Mouse (Mus musculus) urinary bladder, postnatal 25 days (tissue): Measurements from ENCODE around the gene Crybb3.
A peak's percentile ranks its signal among the peaks of the same experiment; 100 is the strongest.

ENCODE experiments used
- DNase-seq: peaks from one replicate; pipeline ENCODE4 v3.0.0; 2022; ENCODE audit warnings: low spot score

The Crybb3 gene

GRCm38 (mm10) chr5:113105035-113105434 lies 23.7 kb upstream of the Crybb3 start:
- DNase-seq, result no peak

- no peak for DNase-seq
These were observed 21.1 kb upstream of the Crybb3 start for GRCm38 (mm10) chr5:113102455-113102854.

DNA sequence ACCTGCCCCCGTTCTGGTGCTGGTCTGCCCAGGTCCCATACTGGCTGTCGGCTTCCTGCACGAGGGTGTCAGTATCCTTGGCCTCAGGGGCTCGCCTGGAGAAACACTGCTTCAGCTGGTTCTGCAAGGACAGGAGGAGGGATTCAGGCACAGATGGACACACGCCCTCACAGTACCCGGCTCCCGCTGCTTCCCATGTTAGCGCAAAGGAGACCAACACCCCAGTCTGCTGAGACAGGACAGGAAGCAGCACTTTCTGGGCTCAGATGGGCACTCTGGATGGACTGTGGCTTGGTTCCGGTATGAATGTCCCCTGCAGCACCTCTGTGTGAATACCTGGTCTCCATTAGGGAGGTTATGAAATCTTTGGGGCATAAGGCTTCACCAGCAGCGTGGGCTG lies 20.1 kb upstream of the Crybb3 start:
- no peak for DNase-seq

DNA sequence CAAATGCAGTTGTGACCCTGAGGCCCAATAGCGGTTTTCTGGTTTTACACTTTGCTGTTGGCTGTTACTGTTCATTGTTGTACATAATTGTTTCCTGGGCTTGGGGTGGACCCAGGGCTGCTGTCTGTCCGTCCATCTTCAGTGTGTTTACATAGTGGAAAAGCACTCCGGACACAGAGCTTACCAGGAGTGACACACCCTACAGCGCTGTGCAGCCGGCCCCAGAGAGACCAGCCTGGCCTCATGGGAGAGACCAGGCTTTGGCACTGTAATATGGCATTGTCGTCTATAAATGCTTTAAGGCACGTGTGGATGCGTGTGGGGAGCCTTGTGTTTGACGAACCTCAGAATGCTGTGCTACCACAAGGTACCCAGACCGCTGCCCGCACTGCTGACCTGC lies 19.0 kb upstream of the Crybb3 start:
- DNase-seq, result no peak

DNA sequence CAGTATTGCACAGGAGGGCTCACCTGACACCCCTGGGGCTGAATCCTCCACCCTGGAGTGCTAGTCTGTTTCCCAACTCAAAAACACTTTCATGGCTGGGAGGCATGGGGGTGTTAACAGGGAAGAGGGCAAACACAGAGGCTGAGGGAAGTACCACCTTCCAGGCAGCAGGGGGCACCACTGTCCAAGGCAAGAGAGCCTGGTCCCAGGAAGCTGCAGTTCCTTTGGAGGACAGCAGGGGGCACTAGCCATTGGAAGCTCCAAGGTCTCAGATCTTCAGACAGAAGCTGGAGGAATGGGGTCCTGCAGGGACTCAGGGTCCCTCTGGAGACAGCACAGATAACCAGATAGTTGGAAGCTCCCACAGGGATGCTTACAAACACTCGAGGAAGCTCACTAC lies 18.2 kb upstream of the Crybb3 start:
- DNase-seq, result peak; percentile 96

DNA sequence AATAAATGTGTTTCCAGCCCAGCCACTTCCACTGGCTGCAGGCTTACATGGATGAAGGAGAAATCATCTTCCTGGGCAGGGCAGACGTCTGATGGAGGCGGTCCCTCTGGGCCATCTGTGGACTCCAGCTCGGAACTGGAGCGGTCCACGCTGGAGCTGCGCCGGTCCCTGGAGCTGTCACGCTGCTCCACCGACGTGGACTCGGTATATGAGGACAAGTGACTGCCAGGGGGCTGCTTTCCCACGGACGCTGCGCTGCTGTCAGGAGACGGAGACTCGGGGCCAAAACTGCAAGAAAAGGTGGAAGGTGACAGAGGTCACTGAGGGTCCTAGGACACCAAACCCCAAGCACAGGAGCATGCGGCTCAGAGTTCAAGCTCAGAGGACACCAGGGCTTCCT lies 16.2 kb upstream of the Crybb3 start:
- DNase-seq, result no peak

GRCm38 (mm10) chr5:113095456-113095855 lies 14.1 kb upstream of the Crybb3 start:
- DNase-seq, result no peak

DNA sequence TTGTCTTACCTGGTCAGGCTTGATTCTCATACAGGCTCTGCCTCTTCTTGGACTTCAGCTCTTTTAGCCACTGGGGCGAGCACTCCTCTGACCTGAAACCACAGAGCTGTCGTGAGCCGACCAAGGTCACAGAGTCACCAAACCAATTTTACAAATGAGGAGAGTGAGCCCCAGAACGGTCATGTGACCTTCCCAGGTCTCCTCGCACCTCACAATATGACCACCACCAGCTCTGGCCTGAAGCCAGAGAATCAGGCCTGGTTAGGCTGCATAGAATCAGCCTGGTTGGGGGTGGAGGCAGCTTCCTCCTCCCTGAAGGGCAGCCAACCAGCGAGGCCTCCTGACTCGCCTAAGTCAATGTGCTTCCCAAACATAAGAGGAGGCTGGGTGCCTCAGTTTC lies 11.0 kb upstream of the Crybb3 start:
- DNase-seq, result no peak

DNA sequence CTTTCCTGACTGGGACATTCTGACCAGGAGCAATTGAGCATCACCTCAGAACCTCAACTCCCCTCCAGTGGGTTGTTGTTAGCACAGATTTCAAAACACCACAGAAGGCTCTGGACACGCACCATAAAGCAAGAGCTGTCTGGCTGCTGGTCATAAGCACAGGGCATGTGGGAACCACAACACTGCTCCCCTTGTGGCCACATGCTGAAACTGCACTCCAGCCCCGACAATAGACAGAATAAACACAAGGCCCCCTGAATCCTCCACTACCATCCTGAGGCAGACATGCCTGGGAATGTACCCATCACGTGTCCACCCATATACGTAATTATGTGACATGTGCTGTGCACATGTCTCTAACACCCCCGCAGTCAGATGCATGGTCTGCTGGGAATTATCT lies 9.8 kb upstream of the Crybb3 start:
- DNase-seq, result no peak

DNA sequence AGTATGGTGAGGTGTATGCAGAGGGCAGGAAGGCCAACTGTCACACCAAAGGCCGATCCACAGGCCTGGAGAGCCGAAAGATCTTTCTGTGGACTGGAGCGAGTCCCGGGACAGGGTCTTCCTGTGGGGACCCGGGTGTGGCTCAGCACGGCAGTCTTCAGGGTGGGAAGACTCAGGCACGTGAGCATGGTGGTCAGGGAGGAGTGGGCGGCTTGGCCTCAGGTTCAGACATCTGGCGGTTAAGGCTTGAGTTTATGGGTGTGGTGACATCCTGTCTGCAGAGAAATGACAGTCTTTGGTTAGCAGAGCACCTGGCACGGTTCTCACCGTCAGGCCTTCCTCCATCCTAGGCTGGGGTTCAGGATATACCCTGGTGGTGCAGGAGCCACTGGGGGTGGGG lies 9.4 kb upstream of the Crybb3 start:
- DNase-seq, result no peak

- DNase-seq, result no peak
These were observed 8.8 kb upstream of the Crybb3 start for GRCm38 (mm10) chr5:113090077-113090690.

DNA sequence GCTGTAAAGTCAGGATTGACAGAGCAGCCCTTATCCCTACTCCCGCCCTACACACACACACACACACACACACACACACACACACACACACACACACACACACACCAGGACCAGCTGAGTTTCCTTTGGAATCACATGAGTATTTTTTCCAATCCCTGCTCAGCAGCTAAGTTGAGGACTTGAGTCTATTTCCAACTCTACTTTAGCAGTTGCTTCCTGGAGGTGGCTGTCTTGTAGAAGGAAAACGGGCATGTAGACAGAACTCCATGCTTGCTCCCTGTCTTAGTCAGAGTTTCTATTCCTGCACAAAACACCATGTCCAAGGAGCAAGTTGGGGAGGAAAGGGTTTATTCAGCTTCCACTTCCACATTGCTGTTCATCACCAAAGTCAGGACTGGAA lies 6.1 kb upstream of the Crybb3 start:
- DNase-seq, result no peak

DNA sequence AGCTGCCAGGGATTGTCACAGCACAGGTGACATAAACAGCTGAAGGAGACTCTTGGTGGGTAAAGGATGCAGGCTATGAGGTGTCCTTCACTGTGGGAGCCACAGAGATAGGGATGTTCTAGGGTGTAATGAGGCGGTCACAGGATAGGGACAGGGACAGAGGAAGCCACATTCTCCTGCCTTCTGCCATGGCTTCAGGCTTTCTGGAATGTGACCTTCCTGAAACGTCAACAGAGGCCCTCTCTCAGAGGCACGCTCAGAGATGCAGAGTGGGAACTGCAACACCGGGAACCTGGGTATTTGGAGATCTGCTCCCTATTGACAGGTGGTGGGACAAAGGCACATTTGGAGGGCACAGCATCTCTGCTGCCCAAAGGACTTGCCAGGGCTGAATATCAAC lies 5.6 kb upstream of the Crybb3 start:
- no peak for DNase-seq

GRCm38 (mm10) chr5:113086439-113086838 lies 5.1 kb upstream of the Crybb3 start:
- no peak for DNase-seq

DNA sequence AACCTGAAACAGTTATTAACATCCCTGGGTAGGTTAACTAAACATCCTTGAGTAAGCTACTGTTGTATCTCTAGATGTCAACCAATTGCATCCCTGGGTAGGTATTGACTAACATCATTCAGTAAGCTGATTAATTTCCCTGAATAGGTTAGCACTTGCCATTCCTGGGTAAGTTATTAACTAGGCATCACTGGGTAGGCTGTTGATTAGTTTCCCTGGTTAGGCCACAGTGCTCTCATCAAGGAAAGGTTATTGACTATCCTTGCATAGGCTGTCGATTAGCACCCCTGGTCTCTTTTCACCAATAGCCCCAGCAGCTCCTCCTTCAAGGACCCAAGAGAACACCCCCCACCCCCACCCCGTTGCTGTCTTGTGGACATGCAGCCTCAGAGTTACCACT lies 4.5 kb upstream of the Crybb3 start:
- DNase-seq, result no peak

- DNase-seq, result no peak
These were observed 2.9 kb upstream of the Crybb3 start for GRCm38 (mm10) chr5:113084309-113084708.

DNA sequence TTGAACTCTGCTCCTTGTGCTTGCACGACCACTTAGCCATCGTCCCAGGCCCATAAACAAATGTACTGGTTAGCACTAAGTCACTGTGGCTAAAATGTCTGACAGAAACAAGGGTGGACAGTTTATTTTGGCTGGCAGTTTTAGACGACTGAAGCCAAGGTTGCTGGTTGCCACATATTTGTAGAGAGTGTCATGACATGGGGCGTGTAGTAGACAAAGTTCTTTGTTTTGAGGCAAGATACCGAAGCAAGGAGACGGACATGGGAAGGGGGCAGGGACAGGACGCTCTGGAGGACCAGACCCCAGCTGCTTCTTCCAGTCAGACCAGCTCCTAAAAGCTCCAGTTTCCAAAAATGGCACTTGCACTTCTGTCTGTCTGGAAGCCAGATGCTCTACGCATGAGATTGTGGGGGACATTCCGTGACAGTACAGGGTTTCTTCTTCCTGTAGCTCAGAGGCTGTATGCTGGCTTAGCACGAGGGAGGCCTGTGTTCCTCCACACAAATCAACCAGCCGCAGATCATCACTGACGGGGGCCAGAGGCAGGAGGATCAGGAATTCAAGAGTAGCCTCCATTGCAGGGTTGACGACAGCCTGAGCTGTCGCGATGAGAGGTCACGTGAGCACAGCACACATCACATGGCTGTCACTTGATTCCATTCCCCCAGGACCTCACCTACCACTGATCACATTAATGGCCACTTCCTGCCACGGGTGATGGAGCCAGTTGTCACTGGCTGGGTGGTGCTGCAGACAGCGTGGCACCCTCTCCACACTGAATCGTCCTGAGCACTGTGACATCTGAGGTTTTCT lies 1.2 kb upstream of the Crybb3 start:
- no peak for DNase-seq

- no peak for DNase-seq
These were observed 364 bp downstream of the Crybb3 start for GRCm38 (mm10) chr5:113081020-113081419.

DNA sequence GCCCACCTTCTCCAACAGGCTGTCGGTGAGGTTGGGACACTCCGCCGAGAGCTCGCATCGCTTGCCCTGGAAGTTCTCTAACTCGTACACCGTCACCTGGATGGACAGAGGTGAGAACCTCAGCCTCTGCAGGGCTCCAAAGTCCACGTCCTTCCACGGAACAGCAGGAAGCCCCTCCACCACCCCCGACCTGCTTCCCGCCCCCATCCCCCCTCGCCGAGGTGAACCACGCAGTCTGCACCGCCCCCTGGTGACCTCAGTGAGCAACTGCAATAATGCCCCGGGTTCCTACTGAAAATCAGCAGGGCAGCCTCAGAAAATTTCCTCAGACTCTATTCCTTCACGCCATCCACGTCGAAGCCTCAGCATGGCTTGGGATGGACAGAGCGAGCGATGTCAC lies 1.6 kb downstream of the Crybb3 start:
- DNase-seq, result no peak

DNA sequence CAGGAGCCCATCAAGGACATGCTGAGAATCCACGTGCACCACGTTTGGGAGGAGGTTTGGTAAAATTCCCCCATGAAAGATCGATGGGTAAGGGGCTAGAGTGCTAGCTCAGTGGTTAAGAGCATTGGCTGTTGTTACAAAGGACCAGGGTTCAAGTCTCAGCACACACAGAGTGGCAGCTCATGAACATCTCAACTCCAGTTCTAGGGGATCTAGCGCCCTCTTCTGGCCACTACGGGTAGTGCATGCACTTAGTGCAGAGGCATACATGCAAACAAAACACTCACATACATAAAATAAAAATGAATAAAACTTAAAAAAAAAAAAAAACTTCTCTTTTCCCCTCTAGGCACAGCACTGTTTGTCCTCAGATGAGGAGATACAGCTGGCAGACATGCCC lies 2.7 kb downstream of the Crybb3 start:
- no peak for DNase-seq

DNA sequence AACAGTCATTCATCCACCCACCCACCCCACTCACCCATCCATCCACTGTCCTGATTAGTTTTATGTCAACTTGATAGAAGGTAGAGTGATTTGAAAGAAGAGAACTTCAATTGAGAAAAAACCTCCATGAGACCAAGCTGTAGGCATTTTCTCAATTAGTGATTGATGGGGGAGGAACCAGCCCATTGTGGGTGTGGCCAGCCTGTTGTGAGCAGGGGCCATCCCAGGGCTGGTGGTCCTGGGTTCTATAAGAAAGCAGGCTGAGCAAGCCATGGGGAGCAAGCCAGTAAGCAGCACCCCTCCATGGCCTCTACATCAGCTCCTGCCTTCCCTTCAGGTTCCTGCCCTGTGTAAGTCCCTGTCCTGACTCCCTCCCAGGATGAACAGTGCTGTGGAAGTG lies 11.4 kb downstream of the Crybb3 start, which contains the start of gene Crybb2:
TSS of gene Crybb2 (minus strand) at position 101 of the 400 bp plus-strand sequence.
- DNase-seq, result no peak

DNA sequence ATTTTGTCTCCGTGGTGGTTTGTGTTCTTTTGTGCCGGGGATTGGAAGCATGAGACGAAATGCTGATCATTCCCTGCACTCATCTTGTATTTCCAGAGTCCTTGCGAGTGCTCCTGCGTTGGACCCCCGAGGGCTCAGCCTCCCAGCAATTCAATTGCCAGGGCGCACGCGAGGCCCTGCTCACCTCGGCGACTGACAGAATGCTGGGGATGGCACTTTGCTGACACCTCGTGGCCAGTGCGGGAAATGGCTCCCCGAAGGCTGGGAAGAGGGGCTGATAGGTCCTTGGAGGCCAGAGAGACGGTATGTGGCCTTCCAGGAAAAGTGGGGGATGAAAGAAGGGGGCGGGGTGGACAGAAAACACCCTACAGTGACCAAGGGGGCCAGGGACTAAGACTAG lies 27.1 kb downstream of the Crybb3 start:
- peak; percentile 77 for DNase-seq

- DNase-seq, result no peak
These were observed 30.7 kb downstream of the Crybb3 start for GRCm38 (mm10) chr5:113050581-113051185.
